Mouse (Mus musculus) duodenum, adult 2 months (tissue): Measurements from ENCODE around the gene Ccnf. TPM values are rescaled to one million over a fixed set of nuclear protein-coding genes. Genes with fewer than 3 reads are reported as not detected.

ENCODE experiments used
- polyA plus RNA-seq: library from polyadenylated mRNA; depleted of rRNA; stranded (reverse); fragments of >200 nt; gene quantifications from 2 replicates; pipeline ENCODE4 v1.2.3, GENCODE M21; 2012; ENCODE audit warnings: low replicate concordance; rRNA removed

The Ccnf gene
- polyA plus RNA-seq, result 6.4 and 6.6 TPM in 2 replicates

DNA sequence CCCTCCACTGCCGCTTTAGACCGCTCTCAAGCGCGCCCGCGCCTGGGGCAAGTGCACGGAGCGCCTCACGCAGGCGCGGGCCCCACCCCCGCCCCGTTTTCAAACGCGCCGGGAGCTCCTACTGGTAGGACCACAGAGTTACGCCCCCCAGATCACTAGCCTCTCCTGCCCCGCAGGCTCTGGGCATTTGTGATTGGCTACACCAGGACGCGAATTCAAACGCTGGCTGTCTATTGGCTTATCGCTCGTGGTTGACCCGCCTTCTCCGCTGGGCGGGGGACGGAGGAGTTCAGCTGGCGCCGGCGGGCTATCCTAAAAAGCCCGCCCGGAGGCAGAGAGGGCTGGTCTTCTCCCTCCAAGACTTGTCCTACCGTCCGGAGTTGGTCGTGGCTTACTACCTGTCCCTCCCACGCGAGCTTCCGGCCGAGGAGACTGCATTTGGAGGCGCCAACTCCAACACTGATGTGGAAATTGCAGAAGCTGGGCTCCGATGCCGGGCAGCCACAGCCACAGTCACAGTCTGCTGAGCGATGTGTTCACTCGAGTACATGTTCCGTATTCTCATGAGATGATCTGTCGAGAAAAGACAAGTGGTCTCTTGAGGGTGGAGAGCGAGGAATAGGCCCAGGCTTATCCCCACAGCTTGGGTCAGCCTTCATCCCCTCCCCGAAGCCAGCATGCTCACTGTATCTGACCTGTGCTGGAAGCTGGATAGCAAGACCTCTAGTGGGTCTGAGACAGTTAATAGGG lies at the start of gene Ccnf:
TSS of gene Ccnf (minus strand) at position 165 of the 750 bp plus-strand sequence.

DNA sequence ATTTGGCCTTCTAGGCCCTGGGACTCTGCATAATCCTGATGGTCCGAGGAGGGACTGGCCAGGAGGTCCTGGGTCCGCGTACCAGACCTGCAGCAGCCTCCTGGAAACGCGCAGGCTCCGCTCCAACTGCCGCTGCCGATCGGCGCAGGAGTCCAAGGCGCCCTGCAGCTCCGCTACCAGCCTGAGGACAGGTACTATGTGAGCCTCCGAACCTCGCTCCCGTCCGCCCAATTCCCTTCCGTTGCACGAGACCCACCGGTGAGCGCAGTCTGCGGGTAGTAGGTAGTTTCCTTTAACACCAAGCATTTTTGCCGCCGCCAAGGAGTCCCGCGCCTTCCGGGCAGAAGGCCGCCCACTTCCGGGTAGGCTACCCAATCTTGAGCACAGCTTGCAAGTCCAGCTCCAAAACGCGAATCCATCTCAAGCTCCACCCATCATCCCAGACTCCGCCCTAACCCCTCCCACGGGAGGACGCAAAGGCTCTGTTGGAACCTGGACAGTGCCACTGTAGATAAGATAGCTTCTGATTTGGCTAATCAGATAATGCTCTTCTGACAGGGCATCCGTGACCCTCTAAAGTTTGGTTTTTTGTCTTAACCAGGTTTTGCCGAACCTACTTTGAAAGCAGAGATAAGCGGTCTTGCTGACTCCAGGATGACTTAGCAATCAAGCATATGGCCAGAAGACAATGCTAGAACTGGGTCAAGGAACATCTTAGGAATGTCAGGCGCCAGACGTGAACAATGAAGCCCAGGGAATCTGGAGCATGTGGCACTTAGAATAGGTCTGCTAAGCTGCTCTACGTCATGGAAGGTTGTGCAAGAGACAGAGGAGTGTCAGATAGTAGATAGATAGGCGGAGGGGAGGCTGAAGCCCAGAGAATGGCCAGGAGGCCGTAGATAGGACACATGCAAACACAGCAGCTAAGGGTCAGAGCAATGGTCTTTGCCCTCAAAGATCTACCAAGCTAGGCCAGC lies 30.6 kb downstream of the Ccnf start, which contains the start of gene Tedc2:
TSS of gene Tedc2 (minus strand) at position 417 of the 977 bp plus-strand sequence.

DNA sequence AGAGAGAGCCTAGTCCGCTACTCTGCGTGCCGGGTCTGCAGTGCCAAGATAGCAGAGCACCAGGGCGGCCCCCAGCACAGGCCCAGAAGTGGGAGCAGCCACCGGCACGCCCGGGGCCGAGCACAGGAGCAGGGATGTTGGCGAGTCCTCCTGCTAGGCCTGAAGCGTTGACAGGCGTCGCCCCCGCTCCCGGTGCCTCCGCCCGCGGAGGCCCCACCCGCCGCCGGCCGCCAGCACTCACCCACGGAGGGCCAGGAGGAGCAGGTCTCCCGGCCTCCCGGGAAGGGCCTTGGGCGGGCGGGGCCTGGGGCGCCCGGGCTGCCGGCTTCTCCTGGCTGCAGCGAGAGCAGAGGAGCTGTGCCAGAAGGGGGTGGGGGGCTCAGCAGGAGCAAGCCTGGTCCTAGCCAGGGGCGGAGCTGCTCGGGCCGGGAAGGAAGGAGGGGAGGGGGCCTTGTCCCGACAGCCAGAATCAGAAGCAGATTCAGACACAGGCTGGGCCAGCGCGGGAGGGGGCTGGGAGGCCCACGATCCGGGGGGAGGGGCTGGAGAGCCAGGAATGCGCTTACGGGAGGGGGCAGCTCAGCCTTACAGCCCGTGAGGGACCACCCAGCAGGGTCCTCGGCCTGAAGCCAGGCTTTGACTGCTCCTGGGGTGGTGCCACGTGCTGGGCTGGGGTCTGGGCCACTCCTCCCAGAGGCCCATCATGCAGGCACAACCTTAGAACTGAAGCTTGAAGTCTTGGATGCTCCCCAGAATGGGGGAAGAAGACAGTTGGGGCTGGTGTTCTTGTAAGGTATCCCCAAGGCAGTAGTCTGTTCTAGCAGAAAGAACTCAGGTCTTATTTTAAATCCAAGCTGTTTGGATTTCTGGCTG lies 42.0 kb downstream of the Ccnf start, which contains the start of gene Ntn3:
TSS of gene Ntn3 (minus strand) at position 489 of the 873 bp plus-strand sequence.

DNA sequence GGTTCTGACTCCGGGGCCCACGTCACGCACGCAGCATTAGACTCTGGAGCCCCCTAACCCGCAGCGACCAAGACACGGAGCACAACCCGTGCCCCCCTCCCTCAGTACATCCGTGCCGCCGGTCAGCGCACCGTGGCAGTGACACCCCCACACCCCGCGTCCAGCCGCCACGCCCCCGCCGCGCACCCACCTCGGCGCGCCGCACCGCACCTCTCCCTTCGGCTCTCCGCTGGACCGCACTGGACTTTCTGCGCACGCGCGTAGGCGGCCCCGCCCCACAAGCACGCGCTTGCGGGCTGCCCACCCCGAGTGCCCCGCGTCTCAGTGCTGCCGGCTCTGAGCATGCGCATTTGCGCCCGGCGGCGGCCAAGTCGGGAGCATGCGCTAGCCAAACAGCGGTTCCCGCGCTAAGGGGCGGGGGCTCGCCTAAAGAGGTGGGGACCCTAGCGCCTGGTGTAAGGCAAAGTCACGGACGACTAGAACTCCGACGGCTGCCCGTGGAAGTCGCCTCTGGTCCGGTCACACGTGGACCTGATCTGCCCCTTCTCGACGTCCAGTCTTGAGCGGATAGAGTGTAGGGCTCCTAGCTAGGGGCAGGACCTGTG lies 45.9 kb downstream of the Ccnf start, which contains the start of gene Tbc1d24:
TSS of gene Tbc1d24 (minus strand) at position 279 of the 605 bp plus-strand sequence.

Other genes starting within 250 kb of the Ccnf start
- 3.0 and 5.6 TPM in 2 replicates for gene Prss27, start 213.3 kb downstream of the Ccnf start, polyA plus RNA-seq
- gene Kctd5, start 178.0 kb downstream of the Ccnf start, polyA plus RNA-seq, result 46.8 and 98.2 TPM in 2 replicates
- 5.5 and 12.0 TPM in 2 replicates for gene Pdpk1, start 100.6 kb downstream of the Ccnf start, polyA plus RNA-seq
- gene Amdhd2, start 87.7 kb downstream of the Ccnf start, polyA plus RNA-seq, result 109 and 237 TPM in 2 replicates
- gene Atp6v0c, start 81.8 kb downstream of the Ccnf start, polyA plus RNA-seq, result 833 and 1,086 TPM in 2 replicates
- gene Tbc1d24, start 45.9 kb downstream of the Ccnf start, polyA plus RNA-seq, result 13.4 and 31.3 TPM in 2 replicates
- 1.5 and 1.6 TPM in 2 replicates for gene Ntn3, start 42.0 kb downstream of the Ccnf start, polyA plus RNA-seq
- gene Tedc2, start 30.6 kb downstream of the Ccnf start, polyA plus RNA-seq, result 4.1 and 5.2 TPM in 2 replicates
- not detected in 2 replicates for gene Abca17, start 99.6 kb upstream of the Ccnf start, polyA plus RNA-seq
- 18.3 and 19.2 TPM in 2 replicates for gene Abca3, start 100.5 kb upstream of the Ccnf start, polyA plus RNA-seq
- 95.7 and 101 TPM in 2 replicates for gene Rnps1, start 163.1 kb upstream of the Ccnf start, polyA plus RNA-seq
- 72.7 and 116 TPM in 2 replicates for gene Eci1, start 175.2 kb upstream of the Ccnf start, polyA plus RNA-seq
- gene Dnase1l2, start 191.6 kb upstream of the Ccnf start, polyA plus RNA-seq, result 2.5 and 3.1 TPM in 2 replicates
- gene E4f1, start 218.8 kb upstream of the Ccnf start, polyA plus RNA-seq, result 48.3 and 49.1 TPM in 2 replicates
- gene Pgp, start 218.9 kb upstream of the Ccnf start, polyA plus RNA-seq, result 101 and 247 TPM in 2 replicates
- gene Bricd5, start 222.4 kb upstream of the Ccnf start, polyA plus RNA-seq, result 3.2 and 4.5 TPM in 2 replicates
- 33.9 and 46.6 TPM in 2 replicates for gene Mlst8, start 227.6 kb upstream of the Ccnf start, polyA plus RNA-seq
- gene Caskin1, start 237.1 kb upstream of the Ccnf start, polyA plus RNA-seq, result 0.62 and 1.0 TPM in 2 replicates